Mouse (Mus musculus): Measurements from ENCODE around the gene Pskh1.

GRCm38 (mm10) chr8:105957813-105958212 lies 57.6 kb downstream of the Pskh1 start:
- no peak; the same call in 1 of the 2 replicates for TF ChIP-seq CTCF (IDR thresholded peaks at IDR 0.05; ENCODE audit: extremely low read depth, insufficient read length, insufficient replicate concordance, low read depth, low read length)
- TF ChIP-seq POLR2A (IDR thresholded peaks at IDR 0.05; ENCODE audit: low read depth, low read length), result no peak
